Mouse (Mus musculus): ENCODE data around the gene Ace. TPM values are rescaled to one million over a fixed set of nuclear protein-coding genes. Genes with fewer than 3 reads are reported as not detected.

Ace gene
- polyA plus RNA-seq, 1 experiment from 2014 or later, result 4.8 TPM

- no peak for ATAC-seq (ENCODE audit: low FRiP score, low TSS enrichment)
- H3K27ac ChIP-seq (ENCODE audit: low read depth, low read length), result no peak overlapping the region
- no peaks in the 10 kb centered on the region for H3K36me3 ChIP-seq (ENCODE audit: control insufficient read depth, insufficient read depth, low read length)
- 92% methylated on average over 28 of the region's 28 CpGs for WGBS
- H3K4me2 ChIP-seq (replicated peaks; ENCODE audit: low read depth, low read length), result no peak overlapping the region
- H3K27me3 ChIP-seq (ENCODE audit: control insufficient read depth, insufficient read depth, low read length), result no peaks in the 10 kb centered on the region
- H3K4me3 ChIP-seq (ENCODE audit: low read length), result no peak overlapping the region
- H3K9ac ChIP-seq (ENCODE audit: low read depth, low read length), result no peak overlapping the region
- no peaks in the 10 kb centered on the region for H3K9me3 ChIP-seq (ENCODE audit: control insufficient read depth, low read length)
- H3K4me1 ChIP-seq (ENCODE audit: control insufficient read depth, insufficient read depth, low read length), result no peaks in the 10 kb centered on the region
Measured at GRCm38 (mm10) chr11:105955815-105956430, 11.8 kb upstream of the Ace start.

- ATAC-seq (ENCODE audit: low FRiP score, low TSS enrichment), result no peak
- WGBS, result 50% methylated on average over 6 of the region's 6 CpGs
- no peak overlapping the region for H3K27ac ChIP-seq (ENCODE audit: low read depth, low read length)
Measured at GRCm38 (mm10) chr11:105957501-105957900, 10.2 kb upstream of the Ace start.

GRCm38 (mm10) chr11:105958566-105958965 lies 9.2 kb upstream of the Ace start:
- no peaks in the 10 kb centered on the region for H3K27me3 ChIP-seq (ENCODE audit: control insufficient read depth, insufficient read depth, low read length)
- ATAC-seq (ENCODE audit: low FRiP score, low TSS enrichment), result no peak
- no peaks in the 10 kb centered on the region for H3K9me3 ChIP-seq (ENCODE audit: control insufficient read depth, low read length)
- no peak overlapping the region for H3K4me3 ChIP-seq (ENCODE audit: low read length)
- no peak overlapping the region for H3K4me2 ChIP-seq (replicated peaks; ENCODE audit: low read depth, low read length)
- H3K36me3 ChIP-seq (ENCODE audit: control insufficient read depth, insufficient read depth, low read length), result no peaks in the 10 kb centered on the region
- no peak overlapping the region for H3K9ac ChIP-seq (ENCODE audit: low read depth, low read length)
- 53% methylated on average over 1 of the region's 1 CpGs for whole genome bisulfite sequencing
- H3K4me1 ChIP-seq (ENCODE audit: control insufficient read depth, insufficient read depth, low read length), result no peaks in the 10 kb centered on the region
- H3K27ac ChIP-seq (ENCODE audit: low read depth, low read length), result no peak overlapping the region

More at GRCm38 (mm10) chr11:105957501-105957900, 10.2 kb upstream of the Ace start:
- Histone ChIP-seq H3K9me3 (ENCODE audit: control insufficient read depth, low read length) (no peaks in the 10 kb centered on the region), H3K9ac (ENCODE audit: low read depth, low read length) (no peak overlapping the region), H3K36me3 (ENCODE audit: control insufficient read depth, insufficient read depth, low read length) (no peaks in the 10 kb centered on the region), H3K4me1 (ENCODE audit: control insufficient read depth, insufficient read depth, low read length) (no peaks in the 10 kb centered on the region), H3K27me3 (ENCODE audit: control insufficient read depth, insufficient read depth, low read length) (no peaks in the 10 kb centered on the region), H3K4me2 (replicated peaks; ENCODE audit: low read depth, low read length) (no peak overlapping the region), H3K4me3 (ENCODE audit: low read length) (no peak overlapping the region)

GRCm38 (mm10) chr11:105959355-105959754 lies 8.4 kb upstream of the Ace start:
- H3K27ac ChIP-seq (ENCODE audit: low read depth, low read length), result no peak overlapping the region
- H3K4me2 ChIP-seq (replicated peaks; ENCODE audit: low read depth, low read length), result no peak overlapping the region
- ATAC-seq (ENCODE audit: low FRiP score, low TSS enrichment), result no peak
- no peaks in the 10 kb centered on the region for H3K4me1 ChIP-seq (ENCODE audit: control insufficient read depth, insufficient read depth, low read length)
- H3K36me3 ChIP-seq (ENCODE audit: control insufficient read depth, insufficient read depth, low read length), result no peaks in the 10 kb centered on the region
- no peak overlapping the region for H3K9ac ChIP-seq (ENCODE audit: low read depth, low read length)
- 56% methylated on average over 17 of the region's 17 CpGs for WGBS
- H3K4me3 ChIP-seq (ENCODE audit: low read length), result no peak overlapping the region
- no peaks in the 10 kb centered on the region for H3K27me3 ChIP-seq (ENCODE audit: control insufficient read depth, insufficient read depth, low read length)
- no peaks in the 10 kb centered on the region for H3K9me3 ChIP-seq (ENCODE audit: control insufficient read depth, low read length)

- Histone ChIP-seq H3K36me3 (ENCODE audit: control insufficient read depth, insufficient read depth, low read length) (no peaks in the 10 kb centered on the region), H3K27me3 (ENCODE audit: control insufficient read depth, insufficient read depth, low read length) (peaks cover 37% of the 10 kb centered on the region), H3K4me3 (ENCODE audit: low read length) (no peak overlapping the region), H3K4me2 (replicated peaks; ENCODE audit: low read depth, low read length) (no peak overlapping the region), H3K9me3 (ENCODE audit: control insufficient read depth, low read length) (no peaks in the 10 kb centered on the region), H3K4me1 (ENCODE audit: control insufficient read depth, insufficient read depth, low read length) (0 out of 2 replicates have a peak, but pooled peaks cover 8% of the 10 kb centered on the region), H3K27ac (ENCODE audit: low read depth, low read length) (no peak overlapping the region), H3K9ac (ENCODE audit: low read depth, low read length) (no peak overlapping the region)
- ATAC-seq (ENCODE audit: low FRiP score, low TSS enrichment), result no peak
- WGBS, result 72% methylated on average over 5 of the region's 5 CpGs
Measured at GRCm38 (mm10) chr11:105964691-105965090, 3.1 kb upstream of the Ace start.

GRCm38 (mm10) chr11:105966288-105966687 lies 1.5 kb upstream of the Ace start:
- Histone ChIP-seq H3K9me3 (ENCODE audit: control insufficient read depth, low read length) (no peaks in the 10 kb centered on the region), H3K4me1 (ENCODE audit: control insufficient read depth, insufficient read depth, low read length) (0 out of 2 replicates have a peak, but pooled peaks cover 8% of the 10 kb centered on the region), H3K36me3 (ENCODE audit: control insufficient read depth, insufficient read depth, low read length) (no peaks in the 10 kb centered on the region), H3K27me3 (ENCODE audit: control insufficient read depth, insufficient read depth, low read length) (peaks cover 39% of the 10 kb centered on the region), H3K4me3 (ENCODE audit: low read length) (no peak overlapping the region), H3K27ac (ENCODE audit: low read depth, low read length) (no peak overlapping the region), H3K9ac (ENCODE audit: low read depth, low read length) (no peak overlapping the region), H3K4me2 (replicated peaks; ENCODE audit: low read depth, low read length) (no peak overlapping the region)
- 78% methylated on average over 4 of the region's 4 CpGs for WGBS
- no peak for ATAC-seq (ENCODE audit: low FRiP score, low TSS enrichment)

- 58% methylated on average over 10 of the region's 10 CpGs for WGBS
- Histone ChIP-seq H3K9me3 (ENCODE audit: control insufficient read depth, low read length) (no peaks in the 10 kb centered on the region), H3K27ac (ENCODE audit: low read depth, low read length) (no peak overlapping the region), H3K36me3 (ENCODE audit: control insufficient read depth, insufficient read depth, low read length) (no peaks in the 10 kb centered on the region), H3K4me3 (ENCODE audit: low read length) (no peak overlapping the region), H3K9ac (ENCODE audit: low read depth, low read length) (no peak overlapping the region), H3K27me3 (ENCODE audit: control insufficient read depth, insufficient read depth, low read length) (peaks cover 39% of the 10 kb centered on the region), H3K4me1 (ENCODE audit: control insufficient read depth, insufficient read depth, low read length) (0 out of 2 replicates have a peak, but pooled peaks cover 8% of the 10 kb centered on the region), H3K4me2 (replicated peaks; ENCODE audit: low read depth, low read length) (no peak overlapping the region)
- ATAC-seq (ENCODE audit: low FRiP score, low TSS enrichment), result no peak
Measured at GRCm38 (mm10) chr11:105968948-105969347, 1.2 kb downstream of the Ace start.

- H3K9ac ChIP-seq (ENCODE audit: low read depth, low read length), result no peak overlapping the region
- no peaks in the 10 kb centered on the region for H3K36me3 ChIP-seq (ENCODE audit: control insufficient read depth, insufficient read depth, low read length)
- H3K4me1 ChIP-seq (ENCODE audit: control insufficient read depth, insufficient read depth, low read length), result 0 out of 2 replicates have a peak, but pooled peaks cover 8% of the 10 kb centered on the region
- H3K4me3 ChIP-seq (ENCODE audit: low read length), result no peak overlapping the region
- H3K4me2 ChIP-seq (replicated peaks; ENCODE audit: low read depth, low read length), result no peak overlapping the region
- 58% methylated on average over 1 of the region's 1 CpGs for WGBS
- no peak for ATAC-seq (ENCODE audit: low FRiP score, low TSS enrichment)
- H3K27ac ChIP-seq (ENCODE audit: low read depth, low read length), result no peak overlapping the region
- H3K9me3 ChIP-seq (ENCODE audit: control insufficient read depth, low read length), result no peaks in the 10 kb centered on the region
- peaks cover 39% of the 10 kb centered on the region for H3K27me3 ChIP-seq (ENCODE audit: control insufficient read depth, insufficient read depth, low read length)
Measured at GRCm38 (mm10) chr11:105969516-105969915, 1.8 kb downstream of the Ace start.

- H3K36me3 ChIP-seq (ENCODE audit: control insufficient read depth, insufficient read depth, low read length), result no peaks in the 10 kb centered on the region
- no peak for ATAC-seq (ENCODE audit: low FRiP score, low TSS enrichment)
- H3K27ac ChIP-seq (ENCODE audit: low read depth, low read length), result no peak overlapping the region
- no peak overlapping the region for H3K4me3 ChIP-seq (ENCODE audit: low read length)
- peaks cover 2% of the 10 kb centered on the region; the same call in 1 of the 2 replicates for H3K27me3 ChIP-seq (ENCODE audit: control insufficient read depth, insufficient read depth, low read length)
- H3K4me1 ChIP-seq (ENCODE audit: control insufficient read depth, insufficient read depth, low read length), result no peaks in the 10 kb centered on the region
- WGBS, result 91% methylated on average over 6 of the region's 6 CpGs
- no peak overlapping the region for H3K9ac ChIP-seq (ENCODE audit: low read depth, low read length)
- no peaks in the 10 kb centered on the region for H3K9me3 ChIP-seq (ENCODE audit: control insufficient read depth, low read length)
- no peak overlapping the region for H3K4me2 ChIP-seq (replicated peaks; ENCODE audit: low read depth, low read length)
Measured at GRCm38 (mm10) chr11:105974593-105974992, 6.8 kb downstream of the Ace start.
